Mouse (Mus musculus) bone marrow, adult 2 months (tissue): ENCODE results near the gene Sf3b3. TPM values are rescaled to one million over a fixed set of nuclear protein-coding genes. Genes with fewer than 3 reads are reported as not detected.

Source experiments
- H3K27ac ChIP-seq: fragments of 200-500 bp; 2 replicates; pipeline ENCODE4 v1.5.1; 2012; ENCODE audit warnings: low read depth, mild to moderate bottlenecking, control low read depth, inconsistent platforms, low read length; ENCODE audit not compliant: control insufficient read depth, poor library complexity, insufficient read depth
- H3K4me1 ChIP-seq: fragments of 200-500 bp; 2 replicates; pipeline ENCODE4 v1.6.1; 2011; ENCODE audit warnings: low read length; ENCODE audit not compliant: control insufficient read depth, insufficient read depth
- H3K4me3 ChIP-seq: fragments of 200-500 bp; replicated peaks from 2 replicates; pipeline ENCODE3; 2011; ENCODE audit warnings: mild to moderate bottlenecking, low read depth, low read length, control low read depth; ENCODE audit not compliant: control insufficient read depth
- CTCF ChIP-seq: fragments of 200-500 bp; IDR thresholded peaks from 2 replicates; pipeline ENCODE4 v1.5.1; 2011; ENCODE audit warnings: low read length, control low read depth; ENCODE audit not compliant: control insufficient read depth, insufficient read depth
- POLR2A ChIP-seq: fragments of 200-500 bp; IDR thresholded peaks from 2 replicates; pipeline ENCODE4 v1.6.1; 2011; ENCODE audit warnings: low read depth, mild to moderate bottlenecking, control low read depth, low read length, borderline replicate concordance; ENCODE audit not compliant: control insufficient read depth
- WGBS: fragments of 180-500 bp; shearing (Covaris S2); methylation state at CpG from one replicate; pipeline ENCODE4 v1.1.7; 2018; 5-methylcytosine and 5-hydroxymethylcytosine counted together
- polyA plus RNA-seq: library from polyadenylated mRNA; stranded (reverse); fragments of >200 nt; gene quantifications from 2 replicates; pipeline ENCODE4 v1.2.4, GENCODE M21; 2011; ENCODE audit warnings: low replicate concordance; ENCODE audit not compliant: missing spikeins, insufficient read depth, insufficient read length

Gene Sf3b3
- polyA plus RNA-seq, 1 experiment, result 56.3 TPM

DNA sequence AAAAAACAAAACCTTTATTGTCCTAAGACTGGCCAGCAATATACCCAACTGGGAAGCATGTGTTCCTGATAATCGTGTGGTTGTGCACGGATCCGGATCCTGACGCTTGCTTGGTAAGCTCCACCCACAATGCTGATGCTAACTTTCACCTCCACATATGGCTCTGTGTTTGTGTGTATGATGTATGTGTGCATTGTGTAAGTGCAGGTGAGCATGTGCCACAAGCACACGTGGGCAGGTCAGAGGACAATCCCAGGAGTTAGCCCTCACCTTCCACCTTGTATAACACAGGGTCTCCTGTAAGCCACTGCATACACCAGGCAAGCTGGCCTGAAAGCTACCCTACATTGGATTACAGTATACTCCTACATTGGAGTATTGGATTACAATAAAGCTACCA, 3.4 kb downstream of the Sf3b3 start:
- TF ChIP-seq CTCF (no peak), POLR2A (no peak)
- 84% methylated on average over 5 of the region's 5 CpGs for WGBS

GRCm38 (mm10) chr8:110842012-110842574, 4.5 kb downstream of the Sf3b3 start:
- no peak for TF ChIP-seq POLR2A
- TF ChIP-seq CTCF, result no peak
- WGBS, result 79% methylated on average over 3 of the region's 3 CpGs
- Histone ChIP-seq H3K4me3 (no peak overlapping the region), H3K4me1 (peaks cover 2% of the 10 kb centered on the region), H3K27ac (no peak overlapping the region)

More for the DNA sequence above, 3.4 kb downstream of the Sf3b3 start:
- Histone ChIP-seq H3K4me1 (peaks cover 2% of the 10 kb centered on the region), H3K4me3 (no peak overlapping the region), H3K27ac (no peak overlapping the region)

DNA sequence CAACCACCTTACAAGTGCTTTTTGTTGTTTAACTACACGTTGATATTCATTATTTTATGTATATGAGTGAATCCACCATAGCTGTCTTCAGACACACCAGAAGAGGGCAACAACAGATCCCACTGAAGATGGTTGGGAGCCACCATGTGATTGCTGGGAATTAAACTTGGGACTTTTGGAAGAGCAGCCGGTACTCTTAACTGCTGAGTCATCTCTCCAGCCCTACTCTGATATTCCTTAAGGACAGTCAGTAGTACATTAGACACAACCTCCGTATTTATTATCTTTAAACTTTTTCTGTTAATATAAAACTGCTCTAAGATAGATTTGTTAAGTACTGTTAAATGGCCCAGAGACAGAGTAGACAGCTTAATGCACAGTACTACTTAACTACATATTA, 14.6 kb downstream of the Sf3b3 start:
- Histone ChIP-seq H3K4me3 (no peak overlapping the region), H3K4me1 (no peaks in the 10 kb centered on the region), H3K27ac (no peak overlapping the region)
- TF ChIP-seq CTCF (no peak), POLR2A (no peak)
- 84% methylated on average over 3 of the region's 3 CpGs for WGBS

DNA sequence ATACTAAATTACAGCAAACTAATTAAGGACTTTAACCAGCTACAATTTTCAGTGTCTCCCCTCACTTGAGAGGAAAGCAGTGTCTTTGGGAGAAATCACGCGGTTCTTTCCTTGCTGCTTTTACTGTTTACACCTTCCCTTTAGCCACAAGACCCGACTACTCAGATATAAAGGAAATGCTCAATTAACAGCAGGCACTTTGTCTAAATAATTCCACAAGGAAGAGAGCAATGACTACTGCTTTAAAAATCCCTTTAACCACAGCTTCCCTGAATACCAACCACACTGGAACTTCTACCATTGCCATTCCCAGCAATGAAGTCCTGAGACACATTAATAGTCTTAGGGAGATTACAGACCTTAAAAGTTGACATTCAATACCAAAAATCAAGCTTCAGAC, 18.1 kb downstream of the Sf3b3 start:
- H3K4me3 ChIP-seq, result no peak overlapping the region
- no peaks in the 10 kb centered on the region for H3K4me1 ChIP-seq
- no peak overlapping the region for H3K27ac ChIP-seq
- TF ChIP-seq POLR2A (no peak), CTCF (no peak)
- WGBS, result 73% methylated on average over 3 of the region's 3 CpGs

DNA sequence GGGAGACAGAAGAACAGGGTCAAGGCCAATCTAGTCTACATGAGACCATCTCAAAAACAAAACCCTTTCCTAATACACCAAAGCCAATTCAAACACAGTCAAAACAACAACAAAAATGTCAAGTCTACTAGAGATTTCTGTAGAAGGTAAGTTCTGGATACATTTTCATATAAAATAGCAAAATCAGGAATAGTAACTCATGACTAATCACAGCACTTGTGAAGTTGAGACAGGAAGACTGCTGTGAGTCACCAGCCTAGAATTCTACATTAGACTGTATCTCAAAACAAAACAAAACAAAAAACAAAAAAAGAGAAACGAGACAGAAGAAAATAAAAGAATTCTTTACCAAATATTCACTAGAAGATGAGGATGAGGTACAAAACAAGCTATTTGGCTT, 21.7 kb downstream of the Sf3b3 start:
- Histone ChIP-seq H3K4me3 (no peak overlapping the region), H3K27ac (no peak overlapping the region), H3K4me1 (no peaks in the 10 kb centered on the region)
- TF ChIP-seq CTCF (no peak), POLR2A (no peak)
- WGBS, result 85% methylated on average over 1 of the region's 1 CpGs

DNA sequence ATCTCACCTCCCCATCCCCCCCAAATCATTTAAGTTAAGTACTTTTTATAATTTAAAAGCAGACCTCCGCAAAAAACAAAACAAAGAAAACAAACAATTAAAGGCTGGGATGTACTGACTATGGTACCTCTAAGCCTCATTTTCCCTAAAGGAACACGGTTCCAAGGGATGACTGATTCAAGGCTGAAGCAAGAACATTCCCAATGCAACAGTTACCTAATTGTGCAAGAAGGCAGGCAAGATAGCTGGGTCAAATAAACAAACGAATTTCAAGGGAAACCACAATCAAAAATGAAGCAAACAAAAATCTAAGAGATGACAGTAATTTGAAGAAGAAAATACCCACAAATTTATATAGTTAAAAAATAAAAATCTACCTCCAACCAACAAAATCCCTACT, 24.6 kb downstream of the Sf3b3 start:
- H3K4me3 ChIP-seq, result no peak overlapping the region
- no peak overlapping the region for H3K27ac ChIP-seq
- TF ChIP-seq CTCF, result no peak
- no peak for TF ChIP-seq POLR2A
- H3K4me1 ChIP-seq, result no peaks in the 10 kb centered on the region
- WGBS, result 72% methylated on average over 3 of the region's 3 CpGs

DNA sequence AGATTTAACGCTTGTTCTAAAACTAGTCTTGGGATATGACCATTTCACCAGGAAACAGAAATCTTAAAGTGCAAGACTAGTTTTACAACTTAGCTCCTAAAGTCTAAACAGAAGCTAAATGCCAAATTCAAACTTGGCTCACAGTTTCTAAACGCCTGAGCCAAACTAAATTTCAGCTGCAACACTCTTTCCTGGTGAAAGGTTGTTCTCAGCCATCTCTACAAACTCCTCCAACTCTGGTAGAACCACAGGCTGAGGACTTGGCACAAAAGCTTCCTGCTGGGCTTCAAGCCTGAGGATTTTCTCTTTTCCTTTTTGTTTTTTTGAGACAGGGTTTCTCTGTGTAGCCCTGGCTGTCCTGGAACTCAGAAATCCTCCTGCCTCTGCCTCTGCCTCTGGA, 26.3 kb downstream of the Sf3b3 start:
- no peak overlapping the region for H3K27ac ChIP-seq
- 90% methylated on average over 2 of the region's 2 CpGs for WGBS
- H3K4me3 ChIP-seq, result no peak overlapping the region
- H3K4me1 ChIP-seq, result no peaks in the 10 kb centered on the region
- TF ChIP-seq CTCF, result no peak

DNA sequence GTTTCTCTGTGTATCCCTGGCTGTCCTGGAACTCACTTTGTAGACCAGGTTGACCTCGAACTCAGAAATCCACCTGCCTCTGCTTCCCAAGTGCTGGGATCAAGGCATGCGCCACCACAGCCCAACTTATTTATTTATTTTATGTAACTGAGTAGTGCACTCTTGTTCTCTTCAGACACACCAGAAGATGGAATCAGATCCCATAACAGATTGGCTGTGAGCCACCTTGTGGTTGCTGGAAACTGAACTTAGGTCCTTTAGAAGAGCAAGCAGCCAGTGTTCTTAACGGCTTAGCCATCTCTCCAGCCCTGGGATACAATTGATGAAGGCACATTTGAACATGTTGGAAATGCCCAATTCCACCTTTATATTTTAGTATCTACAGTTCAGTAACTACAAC, 28.0 kb downstream of the Sf3b3 start:
- no peak for TF ChIP-seq CTCF
- TF ChIP-seq POLR2A, result no peak
- no peaks in the 10 kb centered on the region for H3K4me1 ChIP-seq
- WGBS, result 75% methylated on average over 3 of the region's 3 CpGs
- no peak overlapping the region for H3K4me3 ChIP-seq
- no peak overlapping the region for H3K27ac ChIP-seq

GRCm38 (mm10) chr8:110816990-110817389, 29.6 kb downstream of the Sf3b3 start:
- Histone ChIP-seq H3K27ac (no peak overlapping the region), H3K4me3 (no peak overlapping the region), H3K4me1 (no peaks in the 10 kb centered on the region)
- no peak for TF ChIP-seq CTCF
- TF ChIP-seq POLR2A, result no peak
- WGBS, result 96% methylated on average over 1 of the region's 1 CpGs

DNA sequence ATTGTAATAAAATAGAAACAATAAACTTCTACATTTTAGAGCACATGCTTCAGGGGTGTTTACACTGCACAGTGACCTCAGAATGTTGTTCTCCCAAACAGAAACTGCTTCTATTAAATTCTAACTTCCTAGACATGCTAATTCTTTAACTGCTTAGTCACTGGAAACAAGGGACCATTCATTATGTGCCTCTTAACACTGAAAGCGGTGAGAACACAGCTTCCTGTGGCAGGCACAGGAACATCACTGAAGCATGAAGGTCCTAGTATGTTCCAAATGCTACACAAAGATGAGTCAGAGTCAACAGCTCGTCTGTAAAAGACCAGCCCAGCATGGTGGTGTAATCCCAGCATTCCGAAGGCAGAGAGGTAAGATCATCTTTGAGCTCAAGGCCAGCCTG, 31.3 kb downstream of the Sf3b3 start:
- Histone ChIP-seq H3K4me1 (no peaks in the 10 kb centered on the region), H3K27ac (no peak overlapping the region), H3K4me3 (no peak overlapping the region)
- TF ChIP-seq POLR2A (no peak), CTCF (no peak)
- WGBS, result 75% methylated on average over 3 of the region's 3 CpGs
